Mouse (Mus musculus) heart, adult 8-10 months (tissue): ENCODE data around the gene Sema6b. TPM values are rescaled to one million over a fixed set of nuclear protein-coding genes. Genes with fewer than 3 reads are reported as not detected.
"Not testable (repeated sequence)": the region's sequence is repeated elsewhere in the genome, so short reads cannot be mapped to it uniquely, and the experiment has no call there.

Source experiments
- DNase-seq: peaks from one replicate; pipeline ENCODE4 v3.0.0; 2022; ENCODE audit warnings: low spot score
- microRNA-seq: library from miRNA; unstranded; fragments of <30 nt; microRNA quantifications from one replicate; pipeline ENCODE4 v1.2.0, GENCODE M21; 2022
- total RNA-seq, 4 experiments: library from RNA; stranded (reverse); gene quantifications; 2 replicates each; pipeline ENCODE4 v1.2.4; 2022

The Sema6b gene
- total RNA-seq, 4 experiments from 2014 or later = 5.4 to 10.4 (median 8.6) TPM

- no peak for DNase-seq
Measured at GRCm38 (mm10) chr17:56092312-56092711, 47.8 kb downstream of the Sema6b start.

DNA sequence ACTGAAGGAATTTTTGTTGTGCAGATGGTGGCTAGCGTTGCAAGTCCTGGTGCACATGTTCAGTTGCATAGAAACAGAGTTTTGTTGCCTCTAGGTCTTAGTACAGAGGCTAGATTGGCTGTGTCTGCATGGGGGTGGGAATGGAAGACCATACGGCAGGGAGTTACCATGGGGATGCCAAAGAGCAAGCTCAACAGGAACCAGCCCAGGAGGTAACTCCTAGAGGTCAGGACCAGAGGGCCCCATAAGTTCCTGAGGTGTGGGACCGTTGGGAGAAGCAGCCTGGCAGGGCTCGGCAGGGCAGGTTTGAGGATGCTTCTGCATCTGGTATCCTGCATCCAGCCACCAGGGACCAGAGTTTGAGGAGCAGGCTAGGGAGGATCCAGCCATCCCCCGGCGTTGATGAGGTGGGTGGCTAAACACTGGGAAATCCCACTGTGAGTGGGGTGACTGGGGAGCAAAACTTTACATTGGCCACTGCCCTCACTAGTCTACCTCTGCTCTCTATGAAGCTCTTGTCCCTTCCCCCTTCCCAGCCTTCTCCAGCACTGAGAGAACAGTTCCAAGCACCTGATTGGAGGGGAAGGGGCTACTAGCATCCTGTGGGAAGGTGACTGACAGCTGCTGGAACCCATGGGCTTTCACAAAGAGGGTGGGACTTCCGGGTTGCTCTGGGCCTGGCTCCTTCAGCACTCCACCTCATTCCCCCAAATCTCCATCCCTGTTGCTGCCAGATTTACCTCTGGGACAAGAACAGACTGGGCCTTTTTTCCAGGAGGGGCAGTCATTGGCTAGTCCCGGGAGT lies 59.2 kb downstream of the Sema6b start:
- DNase-seq = no peak

DNA sequence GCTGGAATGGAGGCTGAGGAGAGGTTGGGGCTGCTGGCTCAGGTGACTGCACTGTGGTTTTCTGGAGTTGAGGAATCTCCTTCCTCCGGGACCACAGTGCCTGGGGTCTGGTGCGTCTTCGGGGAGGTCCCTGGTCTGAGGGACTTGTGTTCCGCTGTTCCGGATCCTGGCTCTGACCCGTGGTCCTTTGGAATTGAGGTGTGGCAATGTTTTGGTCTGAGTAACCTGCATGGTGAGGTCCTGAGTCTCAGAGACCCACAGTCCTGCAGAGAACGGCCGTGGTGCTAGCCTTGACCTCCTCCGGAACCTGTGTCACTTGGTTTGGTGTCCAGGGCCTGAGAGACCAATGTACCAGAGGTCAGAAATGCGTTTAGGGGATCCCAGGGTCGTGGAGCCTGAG lies 60.2 kb downstream of the Sema6b start:
- DNase-seq = no peak

DNA sequence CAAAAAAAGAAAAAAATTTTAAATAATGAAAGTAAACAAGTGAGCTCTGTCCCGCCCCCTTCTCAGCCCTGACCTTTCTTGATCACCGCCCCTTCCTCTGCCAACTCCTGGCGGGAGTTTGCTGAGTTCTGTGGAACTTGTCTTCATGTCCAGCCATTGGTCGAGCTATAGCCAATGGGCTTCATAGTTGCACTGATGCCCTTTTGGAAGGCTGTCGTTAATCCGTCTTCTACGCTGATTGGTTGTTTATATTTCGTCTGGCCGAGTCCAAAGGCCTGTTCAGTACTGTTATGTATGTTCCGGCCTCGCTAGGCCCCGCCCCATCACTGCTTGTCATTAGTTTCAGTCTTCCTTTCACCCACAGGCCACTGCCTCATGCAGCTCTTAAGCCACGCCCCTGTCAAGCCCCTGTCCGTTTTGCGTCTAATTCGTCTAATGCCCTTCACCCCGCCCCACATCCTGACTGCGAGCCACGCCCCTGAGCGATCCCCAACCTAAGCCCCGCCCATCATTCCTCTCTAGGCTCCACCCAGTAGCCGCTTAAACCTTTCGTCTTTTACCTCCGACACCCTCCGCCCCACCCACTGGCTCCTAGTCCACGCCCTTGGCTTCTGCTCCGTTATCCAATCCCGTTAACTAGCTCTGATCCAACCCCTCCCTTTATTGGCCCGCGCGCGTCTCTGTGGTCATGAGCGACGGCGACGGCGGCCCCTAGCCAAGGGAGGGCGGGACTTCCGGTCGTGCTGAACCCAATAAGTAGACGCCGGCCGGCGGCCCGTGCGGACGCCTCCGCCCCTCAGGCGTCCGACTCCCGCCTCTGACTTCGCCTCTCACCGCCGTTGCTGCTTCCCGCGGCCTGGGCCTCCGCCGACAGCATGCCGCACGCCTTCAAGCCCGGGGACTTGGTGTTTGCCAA lies 61.0 kb downstream of the Sema6b start, which contains the start of gene Hdgfl2:
TSS of gene Hdgfl2 (plus strand) at position 755 of the 916 bp plus-strand sequence.
- DNase-seq = peak; percentile 100

DNA sequence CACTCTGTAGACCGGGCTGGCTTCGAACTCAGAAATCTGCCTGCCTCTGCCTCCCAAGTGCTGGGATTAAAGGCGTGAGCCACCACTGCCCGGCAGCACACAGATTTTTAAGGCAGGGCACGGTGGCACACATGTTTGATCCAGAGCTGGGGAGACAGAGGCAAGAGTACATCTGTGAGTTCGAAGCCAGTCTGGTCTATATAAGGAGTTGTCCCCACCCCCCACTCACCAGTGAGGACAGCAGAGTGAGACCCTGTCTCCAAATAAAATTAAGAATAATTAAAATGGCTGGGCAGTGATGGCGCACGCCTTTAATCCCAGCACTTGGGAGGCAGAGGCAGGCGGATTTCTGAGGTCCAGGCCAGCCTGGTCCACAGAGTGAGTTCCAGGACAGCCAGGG lies 61.8 kb downstream of the Sema6b start:
- not testable (repeated sequence) for DNase-seq

DNA sequence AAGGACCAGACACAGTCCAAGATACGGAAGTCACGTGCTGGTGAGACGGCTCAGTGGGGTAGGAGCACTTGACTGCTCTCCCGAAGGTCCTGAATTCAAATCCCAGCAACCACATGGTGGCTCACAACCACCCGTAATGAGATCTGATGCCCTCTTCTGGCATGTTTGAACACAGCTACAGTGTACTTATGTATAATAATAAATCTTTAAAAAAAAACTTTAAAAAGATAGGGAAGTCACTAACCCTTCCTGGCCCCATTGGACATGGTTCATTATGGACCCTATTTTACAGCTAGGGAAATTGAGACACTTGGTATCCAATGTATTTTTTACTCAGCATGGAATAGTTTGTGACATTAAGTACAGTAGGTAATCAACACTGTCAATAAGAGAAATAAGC lies 62.6 kb downstream of the Sema6b start:
- DNase-seq = no peak

GRCm38 (mm10) chr17:56074827-56075208 lies 65.3 kb downstream of the Sema6b start, which contains the start of gene Ubxn6:
Gene Ubxn6, minus strand, starts transcription at chr17:56075028.
- peak; percentile 96 for DNase-seq

GRCm38 (mm10) chr17:56074097-56074826 lies 65.9 kb downstream of the Sema6b start:
- peak; percentile 78 for DNase-seq

Small RNAs within 50 kb of the gene (microRNA-seq; reads per million reads assigned to microRNA genes)
- gene Gm44397 = not detected

Other genes starting within 250 kb of the Sema6b start
- 1 to 10 TPM; 2.6 to 4.1 (median 3.5) TPM for gene Zfp959, start 248.2 kb downstream of the Sema6b start, total RNA-seq
- 1 to 10 TPM; 2.4 to 3.9 (median 3.1) TPM for gene Zfp119b, start 190.8 kb downstream of the Sema6b start, total RNA-seq
- gene Ebi3, start 187.7 kb downstream of the Sema6b start, total RNA-seq = under 1 TPM; 0.23 to 0.97 (median 0.41) TPM
- 10 to 100 TPM in 1 of 4 experiments, 1 to 10 TPM in 3; 8.2 to 10.3 (median 9.0) TPM for gene Yju2, start 181.2 kb downstream of the Sema6b start, total RNA-seq
- gene Shd, start 169.9 kb downstream of the Sema6b start, total RNA-seq = 1 to 10 TPM in 3 of 4 experiments, under 1 TPM in 1; 0.66 to 2.0 (median 1.5) TPM
- 1 to 10 TPM in 1 of 4 experiments, under 1 TPM in 1, not detected in 2; 0.52 to 1.6 TPM for gene Fsd1, start 153.8 kb downstream of the Sema6b start, total RNA-seq
- 10 to 100 TPM; 11.8 to 17.5 (median 14.4) TPM for gene Stap2, start 134.8 kb downstream of the Sema6b start, total RNA-seq
- gene Mpnd, start 134.6 kb downstream of the Sema6b start, total RNA-seq = 10 to 100 TPM; 78.9 to 90.4 (median 87.1) TPM
- gene Sh3gl1, start 103.7 kb downstream of the Sema6b start, total RNA-seq = 10 to 100 TPM; 12.3 to 14.4 (median 13.3) TPM
- 1 to 10 TPM in 3 of 4 experiments, under 1 TPM in 1; 0.84 to 1.9 (median 1.4) TPM for gene Chaf1a, start 99.9 kb downstream of the Sema6b start, total RNA-seq
- 10 to 100 TPM; 50.4 to 64.4 (median 55.4) TPM for gene Ubxn6, start 65.3 kb downstream of the Sema6b start, total RNA-seq
- gene Hdgfl2, start 60.7 kb downstream of the Sema6b start, total RNA-seq = 10 to 100 TPM; 30.6 to 41.4 (median 35.2) TPM
- gene Plin4, start 30.5 kb downstream of the Sema6b start, total RNA-seq = 100 to 1,000 TPM; 140 to 200 (median 164) TPM
- 100 to 1,000 TPM; 110 to 160 (median 150) TPM for gene Plin5, start 22.7 kb downstream of the Sema6b start, total RNA-seq
- 10 to 100 TPM; 47.5 to 68.7 (median 60.4) TPM for gene Lrg1, start 18.3 kb downstream of the Sema6b start, total RNA-seq
- gene Tnfaip8l1, start 22.1 kb upstream of the Sema6b start, total RNA-seq = 1 to 10 TPM; 1.2 to 2.1 (median 1.4) TPM
- gene Mydgf, start 43.6 kb upstream of the Sema6b start, total RNA-seq = 10 to 100 TPM; 25.5 to 29.8 (median 27.9) TPM
- 10 to 100 TPM; 42.6 to 51.1 (median 46.6) TPM for gene Dpp9, start 78.6 kb upstream of the Sema6b start, total RNA-seq
- gene Fem1a, start 116.5 kb upstream of the Sema6b start, total RNA-seq = 100 to 1,000 TPM; 113 to 131 (median 128) TPM
- gene Ticam1, start 136.4 kb upstream of the Sema6b start, total RNA-seq = 1 to 10 TPM; 6.9 to 9.5 (median 8.1) TPM
- gene Plin3, start 152.5 kb upstream of the Sema6b start, total RNA-seq = 100 to 1,000 TPM; 172 to 233 (median 219) TPM
- gene Arrdc5, start 159.9 kb upstream of the Sema6b start, total RNA-seq = under 1 TPM in 1 of 4 experiments, not detected in 3; 0.41 TPM
- 1 to 10 TPM; 1.5 to 2.6 (median 2.2) TPM for gene Uhrf1, start 163.0 kb upstream of the Sema6b start, total RNA-seq
- 10 to 100 TPM; 29.0 to 34.4 (median 32.4) TPM for gene Kdm4b, start 185.7 kb upstream of the Sema6b start, total RNA-seq